Mouse (Mus musculus) intestine, postnatal 0 days (tissue): ENCODE data around the gene Shb. TPM values are rescaled to one million over a fixed set of nuclear protein-coding genes. Genes with fewer than 3 reads are reported as not detected.

Source experiments
- ATAC-seq: fragments of 200-750 bp; cut with Nextera tagmentation; 2 replicates; pipeline ENCODE4 v1.8.0; 2017; ENCODE audit warnings: mild to moderate bottlenecking, moderate TSS enrichment, moderate library complexity
- H3K27ac ChIP-seq: fragments of 300-500 bp; sonication (generic); 2 replicates; pipeline ENCODE4 v1.5.1; 2014; ENCODE audit warnings: mild to moderate bottlenecking, low read depth, low read length, moderate library complexity
- H3K27me3 ChIP-seq: fragments of 300-500 bp; sonication (generic); replicated peaks from 2 replicates; pipeline ENCODE4 v1.6.1; 2014; ENCODE audit warnings: low read length, mixed read lengths; ENCODE audit not compliant: control insufficient read depth, insufficient read depth
- H3K36me3 ChIP-seq: fragments of 300-500 bp; sonication (generic); 2 replicates; pipeline ENCODE4 v1.6.1; 2014; ENCODE audit warnings: mild to moderate bottlenecking, moderate library complexity; ENCODE audit not compliant: control insufficient read depth, insufficient read depth
- H3K4me1 ChIP-seq: fragments of 300-500 bp; sonication (generic); replicated peaks from 2 replicates; pipeline ENCODE4 v1.6.1; 2014; ENCODE audit warnings: antibody characterized with exemption, low read length, mixed read lengths; ENCODE audit not compliant: control insufficient read depth, insufficient read depth
- H3K4me2 ChIP-seq: fragments of 300-500 bp; sonication (generic); replicated peaks from 2 replicates; pipeline ENCODE4 v1.6.1; 2014; ENCODE audit warnings: low read depth, mild to moderate bottlenecking, moderate library complexity
- H3K4me3 ChIP-seq: fragments of 300-500 bp; sonication (generic); 2 replicates; pipeline ENCODE4 v1.5.1; 2014; ENCODE audit warnings: low read depth, low read length
- H3K9ac ChIP-seq: fragments of 300-500 bp; sonication (generic); 2 replicates; pipeline ENCODE4 v1.6.1; 2014; ENCODE audit warnings: mild to moderate bottlenecking, low read depth, low read length
- H3K9me3 ChIP-seq: fragments of 300-500 bp; sonication (generic); 2 replicates; pipeline ENCODE4 v1.6.1; 2016; ENCODE audit warnings: mixed run types; ENCODE audit not compliant: control insufficient read depth
- CTCF ChIP-seq: sonication (generic); IDR thresholded peaks from 2 replicates; pipeline ENCODE4 v1.5.1; 2016; ENCODE audit warnings: low read depth, mild to moderate bottlenecking, control low read depth, antibody characterized with exemption, moderate library complexity
- WGBS: fragments of 180-500 bp; shearing (Covaris S2); extraction: QIAGEN DNeasy Blood & Tissue Kit; methylation state at CpG from one replicate; pipeline ENCODE4 v1.1.7; 2014; 5-methylcytosine and 5-hydroxymethylcytosine counted together
- polyA plus RNA-seq: library from polyadenylated mRNA; unstranded; fragments of >200 nt; fragmentation: Nextera tagmentation; extraction: Ambion mirVana; gene quantifications from 2 replicates; pipeline ENCODE4 v1.2.1, GENCODE M21; 2015

The Shb gene
- polyA plus RNA-seq, 1 experiment from 2014 or later, result 7.2 TPM

- Histone ChIP-seq H3K27me3 (no peaks in the 10 kb centered on the region), H3K36me3 (peaks cover 10% of the 10 kb centered on the region; the same call in 1 of the 2 replicates), H3K9me3 (no peaks in the 10 kb centered on the region), H3K4me3 (peak within 1 kb of the TSS; percentile 95), H3K4me2 (peak within 1 kb of the TSS; percentile 64), H3K27ac (peak within 1 kb of the TSS; percentile 98), H3K4me1 (peaks cover 8% of the 10 kb centered on the region; the same call in 1 of the 2 replicates), H3K9ac (peak within 1 kb of the TSS; percentile 98)
- no peak for TF ChIP-seq CTCF
- under 1% methylated on average over 54 of the region's 67 CpGs for WGBS
- peak; percentile 88 for ATAC-seq
Observed at GRCm38 (mm10) chr4:45408427-45409132, 123.7 kb downstream of the Shb start, which contains the start of gene Slc25a51. TSS of gene Slc25a51 (minus strand) at chr4:45408766.

GRCm38 (mm10) chr4:45407703-45408334 lies 124.5 kb downstream of the Shb start:
- WGBS, result under 1% methylated on average over 19 of the region's 19 CpGs
- Histone ChIP-seq H3K4me2 (peak overlapping the region; percentile 64), H3K27ac (peak overlapping the region; percentile 98), H3K27me3 (no peaks in the 10 kb centered on the region), H3K9ac (peak overlapping the region; percentile 98), H3K36me3 (peaks cover 13% of the 10 kb centered on the region; the same call in 1 of the 2 replicates), H3K4me3 (peak overlapping the region; percentile 95), H3K9me3 (no peaks in the 10 kb centered on the region), H3K4me1 (peaks cover 8% of the 10 kb centered on the region; the same call in 1 of the 2 replicates)
- peak; percentile 7; the same call in 1 of the 2 replicates for ATAC-seq
- no peak for TF ChIP-seq CTCF

GRCm38 (mm10) chr4:45407001-45407702 lies 125.1 kb downstream of the Shb start:
- H3K27ac ChIP-seq, result 0 out of 2 replicates have a peak overlapping the region, but pooled peaks have one; percentile 11
- 35% methylated on average over 5 of the region's 5 CpGs for WGBS
- H3K27me3 ChIP-seq, result no peaks in the 10 kb centered on the region
- H3K9me3 ChIP-seq, result no peaks in the 10 kb centered on the region
- peak overlapping the region; percentile 98; the same call in 1 of the 2 replicates for H3K9ac ChIP-seq
- ATAC-seq, result no peak
- H3K4me1 ChIP-seq, result peaks cover 8% of the 10 kb centered on the region; the same call in 1 of the 2 replicates
- TF ChIP-seq CTCF, result no peak
- peak overlapping the region; percentile 64 for H3K4me2 ChIP-seq
- peaks cover 13% of the 10 kb centered on the region; the same call in 1 of the 2 replicates for H3K36me3 ChIP-seq
- H3K4me3 ChIP-seq, result peak overlapping the region; percentile 95

- WGBS, result 71% methylated on average over 7 of the region's 7 CpGs
- Histone ChIP-seq H3K4me1 (peaks cover 8% of the 10 kb centered on the region; the same call in 1 of the 2 replicates), H3K9me3 (no peaks in the 10 kb centered on the region), H3K9ac (no peak overlapping the region), H3K36me3 (peaks cover 18% of the 10 kb centered on the region; the same call in 1 of the 2 replicates), H3K4me2 (0 out of 2 replicates have a peak overlapping the region, but pooled peaks have one; percentile 17), H3K27ac (peak overlapping the region; percentile 11; the same call in 1 of the 2 replicates), H3K27me3 (no peaks in the 10 kb centered on the region), H3K4me3 (no peak overlapping the region)
- no peak for TF ChIP-seq CTCF
- ATAC-seq, result no peak
Observed at GRCm38 (mm10) chr4:45406397-45406796, 125.9 kb downstream of the Shb start.

- peaks cover 8% of the 10 kb centered on the region; the same call in 1 of the 2 replicates for H3K4me1 ChIP-seq
- H3K36me3 ChIP-seq, result peaks cover 26% of the 10 kb centered on the region; the same call in 1 of the 2 replicates
- H3K4me3 ChIP-seq, result no peak overlapping the region
- no peak overlapping the region for H3K9ac ChIP-seq
- ATAC-seq, result no peak
- peak overlapping the region; percentile 11; the same call in 1 of the 2 replicates for H3K27ac ChIP-seq
- no peaks in the 10 kb centered on the region for H3K9me3 ChIP-seq
- no peak for TF ChIP-seq CTCF
- H3K4me2 ChIP-seq, result no peak overlapping the region
- 30% methylated on average over 7 of the region's 7 CpGs for WGBS
- no peaks in the 10 kb centered on the region for H3K27me3 ChIP-seq
Observed at GRCm38 (mm10) chr4:45405315-45405714, 127.0 kb downstream of the Shb start.
